Mouse (Mus musculus) cortical plate, adult 2 months (tissue): ENCODE measurements at regions not wholly inside any gene's neighbourhood (a gene's known extent, or its start where the extent isn't known, plus 50 kb on each side); places are given as distances from the start of the nearest gene placed in this dataset.

ENCODE experiments used
- CTCF ChIP-seq: fragments of 200-500 bp; IDR thresholded peaks from 2 replicates; pipeline ENCODE4 v1.5.1; 2011; ENCODE audit warnings: mild to moderate bottlenecking, control low read depth, low read length; ENCODE audit not compliant: insufficient read depth; ENCODE audit errors: extremely low read depth
- POLR2A ChIP-seq: fragments of 200-500 bp; IDR thresholded peaks from 2 replicates; pipeline ENCODE4 v1.6.1; 2011; ENCODE audit warnings: mild to moderate bottlenecking, low read length, control low read depth; ENCODE audit not compliant: insufficient read depth; ENCODE audit errors: extremely low read depth

DNA sequence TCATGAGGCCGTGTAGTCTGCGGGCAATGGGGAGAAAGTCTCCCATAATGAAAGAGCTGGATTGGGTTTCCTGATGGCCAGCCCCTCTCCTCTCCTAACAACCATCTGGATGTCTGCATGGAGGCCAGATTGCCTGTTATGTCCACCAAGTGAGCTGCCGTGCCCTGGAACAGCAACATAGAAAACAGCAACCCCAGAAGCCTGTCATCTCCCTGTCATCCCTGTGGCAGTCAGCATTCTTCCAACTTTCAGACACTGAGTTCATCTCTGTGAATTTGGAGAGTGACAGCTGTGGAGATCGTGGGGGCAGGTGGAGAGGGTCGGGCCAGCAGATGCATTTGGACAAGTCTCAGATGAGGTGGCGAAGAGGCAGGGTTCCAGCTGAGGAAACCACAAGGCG, 585.0 kb downstream of the Rnf144a start:
- TF ChIP-seq CTCF (no peak), POLR2A (no peak)
